Mouse (Mus musculus) heart, adult 2 months (tissue): ENCODE data around the gene Rnf24.

Experiments
- CTCF ChIP-seq: fragments of 200-600 bp; IDR thresholded peaks from 2 replicates; pipeline ENCODE4 v1.8.1; 2022; ENCODE audit warnings: antibody characterized with exemption, mild to moderate bottlenecking, moderate library complexity
- EP300 ChIP-seq: fragments of 200-500 bp; IDR thresholded peaks from 2 replicates; pipeline ENCODE4 v1.6.1; 2011; ENCODE audit warnings: low read depth, low read length, control low read depth; ENCODE audit not compliant: insufficient read depth

DNA sequence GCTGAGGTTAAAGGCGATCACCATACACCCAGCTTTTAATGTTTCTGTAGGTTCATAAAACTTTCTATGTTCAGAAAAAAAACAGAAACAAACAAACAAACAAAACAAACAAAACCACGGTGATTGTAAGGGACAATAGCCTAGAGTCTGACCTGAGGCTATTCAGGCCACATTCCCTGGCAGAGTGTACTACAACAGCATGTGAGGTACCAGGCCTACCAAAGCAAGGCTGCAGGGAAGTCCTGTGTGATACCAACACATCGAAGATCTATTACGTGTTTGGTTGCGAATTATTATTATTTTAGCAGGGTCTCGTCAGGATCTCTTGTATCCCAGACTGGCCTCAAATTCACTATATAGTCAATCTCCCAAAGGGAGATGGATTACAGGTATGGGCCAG lies 2.4 kb downstream of the Rnf24 start:
- TF ChIP-seq EP300 (no peak), CTCF (no peak)
